Mouse (Mus musculus) hindbrain, embryonic 16.5 days (tissue): ENCODE measurements at regions not wholly inside any gene's neighbourhood (a gene's known extent, or its start where the extent isn't known, plus 50 kb on each side); places are given as distances from the start of the nearest gene placed in this dataset.

ENCODE experiments used
- ATAC-seq: fragments of 200-750 bp; cut with Nextera tagmentation; 2 replicates; pipeline ENCODE4 v1.8.0; 2017; ENCODE audit warnings: moderate TSS enrichment, moderate library complexity
- H3K27ac ChIP-seq: fragments of 300-500 bp; sonication (generic); 2 replicates; pipeline ENCODE4 v1.5.1; 2014; ENCODE audit warnings: low read depth, mild to moderate bottlenecking, control low read depth, low read length, moderate library complexity
- H3K27me3 ChIP-seq: fragments of 300-500 bp; sonication (generic); replicated peaks from 2 replicates; pipeline ENCODE4 v1.6.1; 2014; ENCODE audit warnings: low read length; ENCODE audit not compliant: control insufficient read depth, insufficient read depth
- H3K36me3 ChIP-seq: fragments of 300-500 bp; sonication (generic); 2 replicates; pipeline ENCODE4 v1.6.1; 2014; ENCODE audit warnings: mild to moderate bottlenecking, low read length, moderate library complexity, mixed read lengths; ENCODE audit not compliant: control insufficient read depth, insufficient read depth
- H3K4me1 ChIP-seq: fragments of 300-500 bp; sonication (generic); 2 replicates; pipeline ENCODE4 v1.6.1; 2014; ENCODE audit warnings: low read depth, low read length; ENCODE audit not compliant: control insufficient read depth, insufficient read depth
- H3K4me2 ChIP-seq: fragments of 300-500 bp; sonication (generic); 2 replicates; pipeline ENCODE4 v1.6.1; 2014; ENCODE audit warnings: mild to moderate bottlenecking, low read length, control low read depth, moderate library complexity
- H3K4me3 ChIP-seq: fragments of 300-500 bp; sonication (generic); 2 replicates; pipeline ENCODE4 v1.5.1; 2014; ENCODE audit warnings: mild to moderate bottlenecking, low read length, control low read depth, moderate library complexity
- H3K9ac ChIP-seq: fragments of 300-500 bp; sonication (generic); 2 replicates; pipeline ENCODE4 v1.6.1; 2014; ENCODE audit warnings: low read depth, mild to moderate bottlenecking, control low read depth, low read length, moderate library complexity
- H3K9me3 ChIP-seq: fragments of 300-500 bp; sonication (generic); 2 replicates; pipeline ENCODE4 v1.6.1; 2014; ENCODE audit warnings: mild to moderate bottlenecking, low read length, moderate library complexity; ENCODE audit not compliant: control insufficient read depth
- WGBS: fragments of 180-500 bp; shearing (Covaris S2); extraction: QIAGEN DNeasy Blood & Tissue Kit; methylation state at CpG from one replicate; pipeline ENCODE4 v1.1.7; 2014; 5-methylcytosine and 5-hydroxymethylcytosine counted together

DNA sequence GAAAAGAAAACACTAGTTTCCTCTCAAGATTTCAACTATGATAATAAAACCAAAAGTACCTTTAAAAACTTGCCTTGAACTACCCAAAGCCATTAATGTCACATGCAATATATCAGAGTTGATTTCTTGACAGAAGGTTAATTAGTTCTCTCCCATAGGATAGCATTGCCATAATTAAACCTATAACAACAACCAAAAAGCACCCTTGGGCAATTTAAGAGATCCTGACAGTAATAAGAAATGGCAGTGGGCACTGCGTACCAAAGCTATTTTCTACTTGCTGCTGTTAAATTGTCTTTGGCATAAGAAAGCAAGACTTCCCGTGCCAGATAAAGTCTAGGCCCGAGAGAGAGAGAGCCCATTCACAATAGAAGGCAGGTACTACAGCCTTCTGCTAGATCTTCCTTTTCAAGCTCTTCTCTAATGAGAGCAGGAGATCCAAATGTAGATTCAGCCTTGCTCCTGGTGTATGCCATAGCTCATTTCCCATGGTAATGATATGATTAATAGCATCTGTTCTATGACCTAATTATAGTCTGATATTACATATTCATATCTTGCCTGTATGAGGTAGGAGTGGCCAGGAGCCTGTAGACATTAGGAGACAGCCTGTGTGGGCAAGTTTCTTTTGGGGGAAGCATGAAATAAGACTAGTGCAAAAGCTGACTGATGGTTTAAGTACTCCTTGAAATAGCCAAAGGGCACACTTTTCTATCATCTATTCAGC lies 126.3 kb upstream of the Cd180 start:
- Histone ChIP-seq H3K4me1 (no peaks in the 10 kb centered on the region), H3K27me3 (no peaks in the 10 kb centered on the region), H3K9ac (no peak overlapping the region), H3K4me2 (no peak overlapping the region), H3K4me3 (no peak overlapping the region), H3K27ac (no peak overlapping the region), H3K9me3 (no peaks in the 10 kb centered on the region), H3K36me3 (no peaks in the 10 kb centered on the region)
- 44% methylated on average over 3 of the region's 3 CpGs for WGBS
- ATAC-seq, result peak; percentile 80

DNA sequence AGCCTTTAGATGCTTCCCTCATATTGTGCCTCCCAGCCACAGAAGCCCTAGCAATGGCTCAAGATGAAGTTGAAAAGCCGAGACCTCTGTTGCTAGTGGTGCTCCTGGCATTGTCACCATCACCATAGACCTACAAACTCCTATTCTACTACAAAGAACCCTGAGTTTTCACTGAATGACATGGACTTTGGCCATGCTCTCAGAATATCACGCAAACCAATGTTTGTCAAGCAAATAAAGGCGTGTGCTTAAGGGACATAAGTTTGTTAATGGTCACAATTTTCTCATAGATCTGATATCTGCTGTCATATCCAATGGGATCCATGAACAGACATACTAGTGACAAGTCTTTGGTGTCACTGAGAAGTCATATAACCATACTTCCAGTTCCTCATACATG lies 123.8 kb upstream of the Cd180 start:
- 92% methylated on average over 3 of the region's 3 CpGs for WGBS
- Histone ChIP-seq H3K4me1 (no peaks in the 10 kb centered on the region), H3K27me3 (no peaks in the 10 kb centered on the region), H3K4me2 (no peak overlapping the region), H3K9me3 (no peaks in the 10 kb centered on the region), H3K4me3 (no peak overlapping the region), H3K36me3 (no peaks in the 10 kb centered on the region), H3K27ac (no peak overlapping the region), H3K9ac (no peak overlapping the region)
- no peak for ATAC-seq

DNA sequence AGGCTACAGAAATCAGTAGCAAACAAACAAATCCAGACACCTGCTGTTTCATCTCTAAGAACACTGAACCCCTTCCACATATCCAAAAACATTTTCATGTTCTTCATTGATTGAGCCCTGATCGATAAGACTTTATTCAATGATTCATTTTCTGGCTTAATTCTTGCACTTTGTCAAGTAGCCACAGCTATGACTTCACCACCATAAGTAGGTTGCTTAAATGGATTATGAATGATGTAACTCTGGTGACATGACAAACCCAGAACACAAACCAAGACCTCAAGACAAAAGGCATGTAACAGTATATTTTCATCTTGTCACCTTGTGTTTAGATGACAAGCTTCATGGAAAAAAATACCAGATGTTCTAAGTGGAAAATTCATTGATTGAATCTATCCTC lies 123.1 kb upstream of the Cd180 start:
- Histone ChIP-seq H3K27ac (no peak overlapping the region), H3K27me3 (no peaks in the 10 kb centered on the region), H3K4me3 (no peak overlapping the region), H3K4me1 (no peaks in the 10 kb centered on the region), H3K36me3 (no peaks in the 10 kb centered on the region), H3K4me2 (no peak overlapping the region), H3K9me3 (no peaks in the 10 kb centered on the region), H3K9ac (no peak overlapping the region)
- ATAC-seq, result no peak
- 97% methylated on average over 1 of the region's 1 CpGs for whole genome bisulfite sequencing

DNA sequence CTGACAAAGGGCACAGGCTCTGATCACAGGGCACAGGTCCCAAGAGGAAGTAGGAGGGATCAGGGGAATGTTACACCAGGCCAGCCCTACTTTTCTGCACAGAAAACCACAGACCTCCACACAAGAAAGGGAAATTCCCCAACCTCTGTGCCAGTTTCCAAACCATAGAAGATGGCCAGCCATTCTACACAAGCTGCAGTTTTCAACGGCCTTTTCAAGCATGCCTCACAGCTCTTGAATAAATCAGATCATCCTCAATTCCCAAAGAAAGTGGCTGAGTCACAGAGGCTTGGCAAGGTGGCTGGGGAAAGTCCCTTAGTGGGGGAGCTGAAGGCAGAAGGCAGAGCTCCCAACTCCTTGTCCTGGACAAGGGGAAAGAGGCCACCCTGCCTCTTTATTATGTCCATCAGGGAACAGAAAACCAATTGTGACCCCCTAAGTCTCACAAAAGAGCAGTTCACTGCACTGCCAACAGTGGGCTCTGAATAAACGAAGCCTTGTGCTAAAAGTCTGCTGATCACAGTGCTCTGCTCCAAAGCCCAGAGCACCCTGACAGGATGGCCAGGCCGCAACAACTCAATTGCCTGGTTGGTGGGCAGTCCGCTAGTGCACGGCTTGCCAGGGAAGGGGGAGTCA lies 120.0 kb upstream of the Cd180 start:
- Histone ChIP-seq H3K4me2 (no peak overlapping the region), H3K9ac (no peak overlapping the region), H3K4me1 (no peaks in the 10 kb centered on the region), H3K27me3 (no peaks in the 10 kb centered on the region), H3K9me3 (no peaks in the 10 kb centered on the region), H3K4me3 (no peak overlapping the region), H3K27ac (peak overlapping the region; percentile 63), H3K36me3 (no peaks in the 10 kb centered on the region)
- ATAC-seq, result peak; percentile 97
- WGBS, result 34% methylated on average over 5 of the region's 5 CpGs

DNA sequence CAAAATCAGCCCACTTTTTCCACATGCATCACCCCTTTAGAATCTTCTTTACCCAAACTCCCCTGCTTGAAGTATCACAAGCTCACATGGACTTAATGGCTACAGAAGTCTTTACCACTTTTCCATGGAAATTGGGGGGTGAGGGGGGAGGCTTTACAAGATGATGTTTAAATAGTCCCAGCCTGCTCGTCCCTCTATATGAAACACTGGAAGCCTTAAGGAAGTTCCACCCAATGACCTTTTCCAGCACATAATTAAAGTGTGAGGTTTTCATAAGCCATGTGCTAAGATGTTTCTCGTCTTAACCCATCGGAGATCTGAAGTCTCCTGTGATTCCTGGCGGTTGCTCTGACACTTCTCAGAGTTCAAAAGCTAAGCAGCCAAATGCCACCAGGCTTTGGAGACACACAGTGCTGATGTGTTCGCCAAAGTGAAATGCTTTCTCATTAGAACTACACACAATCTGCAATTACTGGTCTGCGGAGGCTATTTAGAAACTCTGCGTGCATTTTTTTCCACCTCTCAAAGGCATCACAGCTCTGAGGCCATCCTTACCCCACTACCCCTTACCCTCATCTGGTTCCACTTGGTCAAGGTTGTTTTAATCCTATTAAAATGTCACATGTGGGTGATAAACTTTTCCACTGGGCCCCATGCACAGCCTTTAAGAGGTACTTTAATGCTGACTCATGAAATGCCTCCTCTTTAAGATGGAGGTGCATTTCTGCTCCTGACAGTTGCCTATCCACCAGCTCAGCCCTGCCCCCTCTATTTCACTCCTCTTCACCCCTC lies 116.3 kb upstream of the Cd180 start:
- Histone ChIP-seq H3K4me1 (no peaks in the 10 kb centered on the region), H3K4me2 (no peak overlapping the region), H3K27me3 (no peaks in the 10 kb centered on the region), H3K27ac (no peak overlapping the region), H3K4me3 (no peak overlapping the region), H3K9ac (no peak overlapping the region), H3K9me3 (no peaks in the 10 kb centered on the region), H3K36me3 (no peaks in the 10 kb centered on the region)
- 67% methylated on average over 7 of the region's 7 CpGs for WGBS
- ATAC-seq, result no peak

DNA sequence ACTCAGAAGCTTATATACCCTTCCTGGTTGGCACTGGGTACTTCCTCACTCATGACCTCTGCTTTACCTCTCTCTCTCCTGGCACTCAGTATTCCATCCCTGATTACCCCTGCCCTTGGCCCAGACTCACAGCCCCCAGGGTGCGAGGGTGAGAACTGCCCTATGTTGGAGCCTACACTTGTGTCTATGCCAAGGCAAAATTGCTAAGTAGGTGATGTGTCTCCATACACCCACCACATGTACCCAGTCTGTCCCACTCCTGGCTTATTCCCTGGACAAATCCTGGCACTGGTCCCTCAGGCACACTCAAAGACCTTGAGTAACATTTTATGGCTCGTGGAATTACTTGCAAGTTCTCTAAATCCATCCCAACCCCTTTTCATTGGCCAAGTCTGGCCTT lies 114.5 kb upstream of the Cd180 start:
- H3K36me3 ChIP-seq, result no peaks in the 10 kb centered on the region
- H3K4me2 ChIP-seq, result no peak overlapping the region
- H3K27ac ChIP-seq, result no peak overlapping the region
- no peaks in the 10 kb centered on the region for H3K27me3 ChIP-seq
- 77% methylated on average over 2 of the region's 2 CpGs for WGBS
- H3K9ac ChIP-seq, result no peak overlapping the region
- H3K4me3 ChIP-seq, result no peak overlapping the region
- H3K4me1 ChIP-seq, result no peaks in the 10 kb centered on the region
- no peak for ATAC-seq
- H3K9me3 ChIP-seq, result no peaks in the 10 kb centered on the region

DNA sequence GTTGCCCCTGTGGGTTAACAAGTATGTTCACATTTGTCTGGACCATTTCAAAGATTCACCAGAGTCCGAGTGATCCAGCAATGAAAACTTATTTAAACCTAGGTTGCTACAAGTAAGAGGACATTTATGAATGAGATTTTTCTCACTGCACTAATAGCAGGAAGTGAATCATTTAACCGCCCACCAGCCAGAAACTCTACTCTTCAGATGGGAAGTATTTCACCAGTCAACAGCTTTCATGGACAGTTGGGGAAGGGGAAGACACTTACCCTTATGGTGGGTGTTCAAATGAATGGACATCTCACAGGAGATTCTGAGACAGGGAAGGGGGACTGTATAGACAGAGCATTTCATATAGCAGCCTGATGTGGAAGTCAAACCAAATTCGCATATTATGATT lies 113.7 kb upstream of the Cd180 start:
- no peak overlapping the region for H3K4me2 ChIP-seq
- no peak overlapping the region for H3K27ac ChIP-seq
- ATAC-seq, result no peak
- no peak overlapping the region for H3K9ac ChIP-seq
- no peak overlapping the region for H3K4me3 ChIP-seq
- H3K27me3 ChIP-seq, result no peaks in the 10 kb centered on the region
- no peaks in the 10 kb centered on the region for H3K9me3 ChIP-seq
- no peaks in the 10 kb centered on the region for H3K4me1 ChIP-seq
- 93% methylated on average over 3 of the region's 3 CpGs for WGBS
- no peaks in the 10 kb centered on the region for H3K36me3 ChIP-seq

DNA sequence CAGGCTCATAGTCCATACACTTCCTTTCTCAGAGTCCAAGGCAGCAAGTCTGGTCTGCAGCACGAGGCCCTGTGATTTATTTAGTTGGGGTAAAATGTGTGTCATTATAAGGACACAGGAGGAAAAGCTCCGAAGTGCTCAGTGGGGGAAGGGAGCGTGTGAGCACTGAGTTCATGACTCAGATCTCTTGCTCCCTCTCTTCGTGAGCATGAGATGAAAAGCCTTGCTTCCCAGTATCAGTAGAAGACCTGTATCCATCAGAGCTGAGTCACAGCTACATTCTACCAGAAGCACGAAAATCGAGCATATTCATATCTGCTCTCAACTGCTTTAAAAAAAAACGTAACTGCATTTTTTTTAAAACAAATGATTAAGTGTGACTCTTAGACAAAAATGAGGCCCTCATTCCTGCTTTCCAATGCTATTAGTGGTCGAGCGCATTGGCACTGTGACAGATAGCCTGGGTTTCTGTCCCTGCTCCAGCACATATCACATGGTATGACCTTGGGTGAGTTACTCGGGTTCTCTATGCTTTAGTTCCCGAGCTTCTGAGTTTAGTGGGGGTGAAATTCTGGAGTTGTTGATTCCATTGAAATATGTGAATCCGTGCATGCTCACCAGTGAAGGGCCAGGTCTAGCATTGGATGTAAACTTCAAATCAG lies 109.2 kb upstream of the Cd180 start:
- Histone ChIP-seq H3K27ac (no peak overlapping the region), H3K9ac (no peak overlapping the region), H3K4me2 (no peak overlapping the region), H3K4me3 (no peak overlapping the region), H3K4me1 (no peaks in the 10 kb centered on the region), H3K9me3 (no peaks in the 10 kb centered on the region), H3K36me3 (no peaks in the 10 kb centered on the region), H3K27me3 (no peaks in the 10 kb centered on the region)
- ATAC-seq, result no peak
- WGBS, result 78% methylated on average over 12 of the region's 12 CpGs

DNA sequence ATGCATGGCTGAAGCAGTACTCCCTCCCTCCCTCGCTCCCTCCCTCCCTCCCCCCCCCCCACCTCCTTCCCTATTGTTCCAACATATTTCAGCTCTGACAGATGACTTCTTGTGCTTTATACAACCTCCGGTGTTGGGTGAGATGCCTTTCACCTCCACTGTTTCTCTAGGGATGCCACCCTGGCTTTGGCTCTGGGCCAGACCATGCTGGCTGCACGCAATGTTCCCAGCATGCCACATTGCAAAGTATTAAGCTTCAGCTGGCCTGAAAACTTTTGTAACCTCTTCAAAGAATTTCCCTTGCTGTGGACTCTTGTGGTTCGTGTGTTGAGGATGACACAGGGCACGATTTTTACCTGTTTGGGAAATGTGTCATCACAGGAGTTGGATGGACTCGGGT lies 107.1 kb upstream of the Cd180 start:
- H3K27ac ChIP-seq, result no peak overlapping the region
- H3K9me3 ChIP-seq, result no peaks in the 10 kb centered on the region
- no peak for ATAC-seq
- no peaks in the 10 kb centered on the region for H3K36me3 ChIP-seq
- H3K4me2 ChIP-seq, result no peak overlapping the region
- 41% methylated on average over 5 of the region's 6 CpGs for WGBS
- H3K4me3 ChIP-seq, result no peak overlapping the region
- H3K4me1 ChIP-seq, result peaks cover 6% of the 10 kb centered on the region
- no peaks in the 10 kb centered on the region for H3K27me3 ChIP-seq
- H3K9ac ChIP-seq, result no peak overlapping the region
